Mouse (Mus musculus) kidney, postnatal 36 days (tissue): ENCODE measurements around the gene Olfr446.

Source experiments
- DNase-seq, 2 experiments: peaks; one replicate each; pipeline ENCODE4 v3.0.0; 2021 to 2022; ENCODE audit warnings: mixed read lengths in 2 of 2

The Olfr446 gene

GRCm38 (mm10) chr6:42921077-42921476, at the start of gene Olfr446:
Gene Olfr446 (plus strand): TSS chr6:42921377.
- DNase-seq: no peak

GRCm38 (mm10) chr6:42876323-42876722, 44.9 kb upstream of the Olfr446 start:
- DNase-seq: no peak

GRCm38 (mm10) chr6:42890141-42890540, 31.0 kb upstream of the Olfr446 start, which contains the start of gene Olfr448:
Gene Olfr448 (plus strand): TSS chr6:42890441.
- DNase-seq: no peak

GRCm38 (mm10) chr6:42900345-42900744, 20.8 kb upstream of the Olfr446 start:
- no peak for DNase-seq

GRCm38 (mm10) chr6:42908578-42908977, 12.6 kb upstream of the Olfr446 start, which contains the start of gene Olfr447:
Gene Olfr447 (plus strand): TSS chr6:42908878.
- DNase-seq: no peak

- no peak for DNase-seq
Measured at GRCm38 (mm10) chr6:42948767-42949166, 27.6 kb downstream of the Olfr446 start, which contains the start of gene Olfr444. Gene Olfr444 (plus strand): TSS chr6:42949067.

- no peak for DNase-seq
Measured at GRCm38 (mm10) chr6:42980377-42980776, 59.2 kb downstream of the Olfr446 start.
